Mouse (Mus musculus) midbrain, embryonic 13.5 days (tissue): ENCODE measurements around the gene Hcls1. TPM values are rescaled to one million over a fixed set of nuclear protein-coding genes. Genes with fewer than 3 reads are reported as not detected.

Source experiments
- ATAC-seq: fragments of 200-750 bp; cut with Nextera tagmentation; 2 replicates; pipeline ENCODE4 v1.8.0; 2017; ENCODE audit warnings: mild to moderate bottlenecking, moderate TSS enrichment, moderate library complexity
- H3K27ac ChIP-seq: fragments of 300-500 bp; sonication (generic); 2 replicates; pipeline ENCODE4 v1.5.1; 2015; ENCODE audit warnings: inconsistent platforms, mild to moderate bottlenecking, moderate library complexity
- H3K27me3 ChIP-seq: fragments of 300-500 bp; sonication (generic); 2 replicates; pipeline ENCODE4 v1.6.1; 2015; ENCODE audit warnings: mild to moderate bottlenecking, inconsistent platforms
- H3K36me3 ChIP-seq: fragments of 300-500 bp; sonication (generic); 2 replicates; pipeline ENCODE4 v1.6.1; 2015; ENCODE audit warnings: mild to moderate bottlenecking, inconsistent platforms
- H3K4me1 ChIP-seq: fragments of 300-500 bp; sonication (generic); replicated peaks from 2 replicates; pipeline ENCODE4 v1.6.1; 2015; ENCODE audit warnings: inconsistent platforms
- H3K4me2 ChIP-seq: fragments of 300-500 bp; sonication (generic); replicated peaks from 2 replicates; pipeline ENCODE4 v1.6.1; 2015; ENCODE audit warnings: moderate library complexity, mild to moderate bottlenecking, inconsistent platforms
- H3K4me3 ChIP-seq: fragments of 300-500 bp; sonication (generic); replicated peaks from 2 replicates; pipeline ENCODE4 v1.5.1; 2015; ENCODE audit warnings: mild to moderate bottlenecking, inconsistent platforms
- H3K9ac ChIP-seq: fragments of 300-500 bp; sonication (generic); replicated peaks from 2 replicates; pipeline ENCODE4 v1.6.1; 2015; ENCODE audit warnings: mild to moderate bottlenecking, inconsistent platforms
- H3K9me3 ChIP-seq: fragments of 300-500 bp; sonication (generic); 2 replicates; pipeline ENCODE4 v1.6.1; 2016; ENCODE audit warnings: mild to moderate bottlenecking, inconsistent platforms
- WGBS: fragments of 180-500 bp; shearing (Covaris S2); methylation state at CpG from one replicate; pipeline ENCODE4 v1.1.7; 2015; 5-methylcytosine and 5-hydroxymethylcytosine counted together
- polyA plus RNA-seq: library from polyadenylated mRNA; unstranded; fragments of >200 nt; fragmentation: Nextera tagmentation; extraction: Ambion mirVana; gene quantifications from 2 replicates; pipeline ENCODE4 v1.2.1, GENCODE M21; 2015

Hcls1 gene
- polyA plus RNA-seq, 1 experiment from 2014 or later, result 1.8 TPM

GRCm38 (mm10) chr16:36921067-36921613 lies 13.6 kb upstream of the Hcls1 start:
- no peak overlapping the region for H3K27ac ChIP-seq
- no peak overlapping the region for H3K4me3 ChIP-seq
- WGBS, result 94% methylated on average over 8 of the region's 8 CpGs
- H3K9me3 ChIP-seq, result no peaks in the 10 kb centered on the region
- H3K4me1 ChIP-seq, result no peaks in the 10 kb centered on the region
- no peaks in the 10 kb centered on the region for H3K27me3 ChIP-seq
- H3K4me2 ChIP-seq, result no peak overlapping the region
- ATAC-seq, result no peak
- H3K9ac ChIP-seq, result no peak overlapping the region
- H3K36me3 ChIP-seq, result peaks cover 79% of the 10 kb centered on the region

DNA sequence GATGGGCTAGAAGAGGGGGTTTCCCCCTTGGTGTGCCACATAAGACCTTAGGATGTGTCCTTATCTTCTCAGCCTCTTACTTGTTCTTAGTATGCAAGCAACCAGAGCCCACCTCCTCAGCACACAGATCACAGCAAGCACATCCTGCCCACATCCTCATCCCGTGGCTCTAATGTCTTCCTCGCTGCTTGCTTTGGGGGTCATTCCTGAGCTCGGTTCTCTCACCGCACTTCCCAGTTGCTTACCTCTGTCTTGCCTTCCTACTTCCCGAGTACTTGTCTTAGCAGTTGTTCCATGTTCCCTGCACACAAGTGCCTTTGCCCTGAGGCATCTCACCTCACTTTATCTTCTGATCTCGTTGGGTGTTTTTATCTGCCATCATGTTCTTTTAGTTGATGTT lies 12.8 kb upstream of the Hcls1 start:
- Histone ChIP-seq H3K9me3 (no peaks in the 10 kb centered on the region), H3K4me1 (no peaks in the 10 kb centered on the region), H3K27me3 (no peaks in the 10 kb centered on the region), H3K4me2 (no peak overlapping the region), H3K36me3 (peaks cover 80% of the 10 kb centered on the region), H3K4me3 (no peak overlapping the region), H3K9ac (no peak overlapping the region), H3K27ac (no peak overlapping the region)
- WGBS, result 89% methylated on average over 6 of the region's 6 CpGs
- ATAC-seq, result no peak

- ATAC-seq, result no peak
- Histone ChIP-seq H3K4me2 (no peak overlapping the region), H3K4me1 (no peaks in the 10 kb centered on the region), H3K9ac (no peak overlapping the region), H3K36me3 (peaks cover 82% of the 10 kb centered on the region), H3K9me3 (no peaks in the 10 kb centered on the region), H3K27me3 (no peaks in the 10 kb centered on the region), H3K4me3 (no peak overlapping the region), H3K27ac (no peak overlapping the region)
- WGBS, result 94% methylated on average over 8 of the region's 8 CpGs
Observed at GRCm38 (mm10) chr16:36924312-36924711, 10.5 kb upstream of the Hcls1 start.

- H3K9me3 ChIP-seq, result no peaks in the 10 kb centered on the region
- H3K27ac ChIP-seq, result no peak overlapping the region
- no peak for ATAC-seq
- H3K27me3 ChIP-seq, result no peaks in the 10 kb centered on the region
- H3K4me3 ChIP-seq, result no peak overlapping the region
- H3K4me1 ChIP-seq, result no peaks in the 10 kb centered on the region
- no peak overlapping the region for H3K4me2 ChIP-seq
- 94% methylated on average over 6 of the region's 6 CpGs for WGBS
- peaks cover 82% of the 10 kb centered on the region for H3K36me3 ChIP-seq
- no peak overlapping the region for H3K9ac ChIP-seq
Observed at GRCm38 (mm10) chr16:36925351-36925750, 9.4 kb upstream of the Hcls1 start.

DNA sequence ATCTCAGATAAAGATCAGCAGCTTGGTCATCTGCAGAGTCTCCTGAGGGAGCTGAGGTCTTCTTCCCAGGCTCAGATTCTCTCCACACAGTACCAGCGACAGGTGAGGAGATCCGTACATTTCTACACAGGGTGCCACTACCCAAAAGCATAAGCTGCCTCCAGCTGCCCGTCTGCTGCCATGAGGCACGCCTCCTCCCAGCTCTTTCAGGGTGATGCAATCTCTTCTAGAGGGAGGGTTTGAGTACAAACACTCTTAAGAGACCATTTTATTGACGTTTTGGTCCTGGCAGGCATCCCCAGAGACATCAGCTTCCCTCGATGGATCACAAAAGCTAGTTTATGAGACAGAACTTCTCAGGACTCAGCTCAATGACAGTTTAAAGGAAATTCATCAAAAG lies 9.0 kb upstream of the Hcls1 start:
- H3K4me2 ChIP-seq, result no peak overlapping the region
- H3K27me3 ChIP-seq, result no peaks in the 10 kb centered on the region
- WGBS, result 86% methylated on average over 6 of the region's 6 CpGs
- peaks cover 84% of the 10 kb centered on the region for H3K36me3 ChIP-seq
- no peak overlapping the region for H3K4me3 ChIP-seq
- H3K9me3 ChIP-seq, result no peaks in the 10 kb centered on the region
- no peaks in the 10 kb centered on the region for H3K4me1 ChIP-seq
- no peak overlapping the region for H3K9ac ChIP-seq
- no peak overlapping the region for H3K27ac ChIP-seq
- no peak for ATAC-seq

- H3K9ac ChIP-seq, result no peak overlapping the region
- H3K4me2 ChIP-seq, result no peak overlapping the region
- no peaks in the 10 kb centered on the region for H3K27me3 ChIP-seq
- no peak overlapping the region for H3K4me3 ChIP-seq
- H3K36me3 ChIP-seq, result peaks cover 86% of the 10 kb centered on the region
- no peaks in the 10 kb centered on the region for H3K4me1 ChIP-seq
- no peak overlapping the region for H3K27ac ChIP-seq
- ATAC-seq, result no peak
- H3K9me3 ChIP-seq, result no peaks in the 10 kb centered on the region
- WGBS, result 94% methylated on average over 10 of the region's 10 CpGs
Observed at GRCm38 (mm10) chr16:36926514-36927447, 8.0 kb upstream of the Hcls1 start.

GRCm38 (mm10) chr16:36927495-36928105 lies 7.2 kb upstream of the Hcls1 start:
- Histone ChIP-seq H3K36me3 (peaks cover 89% of the 10 kb centered on the region), H3K4me3 (no peak overlapping the region), H3K9me3 (no peaks in the 10 kb centered on the region), H3K27me3 (no peaks in the 10 kb centered on the region), H3K27ac (no peak overlapping the region), H3K9ac (no peak overlapping the region), H3K4me1 (no peaks in the 10 kb centered on the region), H3K4me2 (no peak overlapping the region)
- WGBS, result 88% methylated on average over 10 of the region's 10 CpGs
- no peak for ATAC-seq

- Histone ChIP-seq H3K4me1 (no peaks in the 10 kb centered on the region), H3K4me3 (no peak overlapping the region), H3K36me3 (peaks cover 91% of the 10 kb centered on the region), H3K4me2 (no peak overlapping the region), H3K9me3 (no peaks in the 10 kb centered on the region), H3K27ac (no peak overlapping the region), H3K9ac (no peak overlapping the region), H3K27me3 (no peaks in the 10 kb centered on the region)
- WGBS, result 94% methylated on average over 8 of the region's 8 CpGs
- no peak for ATAC-seq
Observed at GRCm38 (mm10) chr16:36928106-36928500, 6.7 kb upstream of the Hcls1 start.

- no peak overlapping the region for H3K27ac ChIP-seq
- H3K27me3 ChIP-seq, result no peaks in the 10 kb centered on the region
- no peak overlapping the region for H3K4me2 ChIP-seq
- no peaks in the 10 kb centered on the region for H3K4me1 ChIP-seq
- H3K9me3 ChIP-seq, result no peaks in the 10 kb centered on the region
- H3K9ac ChIP-seq, result no peak overlapping the region
- ATAC-seq, result no peak
- 90% methylated on average over 7 of the region's 7 CpGs for WGBS
- no peak overlapping the region for H3K4me3 ChIP-seq
- peaks cover 93% of the 10 kb centered on the region for H3K36me3 ChIP-seq
Observed at GRCm38 (mm10) chr16:36929216-36929615, 5.6 kb upstream of the Hcls1 start.

DNA sequence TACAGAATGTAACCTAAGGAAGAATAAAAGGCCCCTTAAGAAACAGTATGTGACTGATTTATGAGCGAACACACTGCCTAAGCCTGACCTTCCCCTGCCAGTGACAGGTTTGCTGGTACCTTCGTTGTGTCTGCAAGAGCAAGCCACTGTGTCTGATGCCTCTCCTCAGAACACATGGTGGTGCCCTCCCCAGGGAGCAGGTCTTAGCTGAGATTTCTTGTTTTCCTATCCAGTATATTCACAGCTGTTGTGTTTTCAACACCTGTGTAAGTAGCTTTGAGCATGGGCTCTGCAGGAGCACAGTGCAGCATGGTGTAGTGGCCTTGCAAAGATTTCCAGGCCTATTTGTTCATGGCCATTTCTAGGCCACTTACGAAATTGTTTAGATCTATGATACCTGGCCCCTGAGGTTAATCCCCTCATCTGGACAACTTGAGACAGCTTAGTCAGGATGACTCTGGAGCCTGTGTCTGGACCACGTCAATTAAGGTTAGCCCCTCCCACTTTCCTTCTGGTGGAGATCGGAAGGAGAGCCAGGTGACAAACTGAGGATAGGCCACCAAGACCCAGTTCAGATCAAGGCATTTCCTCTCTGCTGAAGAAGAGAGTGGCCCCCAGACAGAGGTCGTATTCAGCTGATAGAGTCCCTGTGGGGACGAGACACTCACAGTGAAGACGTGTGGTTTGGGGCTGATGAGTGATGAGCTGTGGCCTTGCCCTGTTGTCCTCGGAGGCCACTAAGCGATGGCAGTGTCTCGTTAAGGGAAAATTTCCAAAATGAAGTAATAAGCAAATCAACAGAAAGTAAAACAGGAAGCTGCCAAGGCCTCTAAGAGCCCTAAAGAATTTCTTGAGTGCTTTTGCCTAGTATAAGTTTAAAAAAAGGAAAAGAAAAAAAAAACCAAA lies 4.3 kb upstream of the Hcls1 start:
- no peak overlapping the region for H3K9ac ChIP-seq
- WGBS, result 87% methylated on average over 11 of the region's 11 CpGs
- no peak overlapping the region for H3K27ac ChIP-seq
- H3K4me3 ChIP-seq, result no peak overlapping the region
- H3K27me3 ChIP-seq, result no peaks in the 10 kb centered on the region
- H3K4me1 ChIP-seq, result no peaks in the 10 kb centered on the region
- H3K4me2 ChIP-seq, result no peak overlapping the region
- no peak for ATAC-seq
- peaks cover 80% of the 10 kb centered on the region for H3K36me3 ChIP-seq
- no peaks in the 10 kb centered on the region for H3K9me3 ChIP-seq

GRCm38 (mm10) chr16:36931381-36931780 lies 3.4 kb upstream of the Hcls1 start:
- H3K4me1 ChIP-seq, result no peaks in the 10 kb centered on the region
- H3K36me3 ChIP-seq, result peaks cover 71% of the 10 kb centered on the region
- WGBS, result 96% methylated on average over 10 of the region's 10 CpGs
- H3K9ac ChIP-seq, result no peak overlapping the region
- no peaks in the 10 kb centered on the region for H3K9me3 ChIP-seq
- ATAC-seq, result no peak
- no peak overlapping the region for H3K4me2 ChIP-seq
- no peak overlapping the region for H3K27ac ChIP-seq
- no peaks in the 10 kb centered on the region for H3K27me3 ChIP-seq
- H3K4me3 ChIP-seq, result no peak overlapping the region
